Mouse (Mus musculus): ENCODE measurements around the gene Lasp1. TPM values are rescaled to one million over a fixed set of nuclear protein-coding genes. Genes with fewer than 3 reads are reported as not detected.
A peak's percentile ranks its signal among the peaks of the same experiment; 100 is the strongest.
"Not testable (repeated sequence)": the region's sequence is repeated elsewhere in the genome, so short reads cannot be mapped to it uniquely, and the experiment has no call there.

Lasp1 gene
- polyA plus RNA-seq, 1 experiment, result 167 TPM

DNA sequence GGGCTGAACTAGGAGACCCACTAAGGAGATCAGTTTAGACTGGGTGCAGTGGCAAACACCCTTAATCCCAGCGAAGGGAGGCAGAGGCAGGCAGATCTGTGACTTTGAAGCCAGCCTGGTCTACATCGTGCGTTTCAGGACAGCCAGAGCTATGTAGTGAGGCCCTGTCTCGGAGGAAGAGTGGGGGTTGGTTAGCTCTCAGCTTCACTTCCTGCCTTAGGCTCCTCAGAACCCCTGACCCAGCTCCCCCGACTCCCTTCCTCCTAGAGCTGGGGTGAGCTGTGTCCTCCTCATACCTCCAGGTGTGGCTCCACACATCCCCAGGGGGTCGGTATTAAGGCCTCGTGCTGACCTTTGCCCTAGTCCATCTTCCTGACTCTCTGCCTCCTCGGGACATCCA lies 37.7 kb downstream of the Lasp1 start:
- Histone ChIP-seq H3K27me3 (ENCODE audit: control insufficient read depth, insufficient read depth, low read length) (no peaks in the 10 kb centered on the region), H3K27ac (ENCODE audit: control insufficient read depth, insufficient read depth, low read length) (0 out of 2 replicates have a peak overlapping the region, but pooled peaks have one; percentile 24), H3K36me3 (ENCODE audit: control insufficient read depth, insufficient read depth, low read length) (peaks cover 13% of the 10 kb centered on the region), H3K4me3 (ENCODE audit: control insufficient read depth, insufficient read depth, low read length) (no peak overlapping the region), H3K4me1 (replicated peaks; ENCODE audit: control insufficient read depth, insufficient read depth, low read length) (peaks cover 31% of the 10 kb centered on the region)
- no peak for TF ChIP-seq CTCF (IDR thresholded peaks at IDR 0.05; ENCODE audit: borderline replicate concordance, control insufficient read depth, extremely low read depth, insufficient read depth, low read length, poor library complexity)
- TF ChIP-seq POLR2A (IDR thresholded peaks at IDR 0.05; ENCODE audit: control insufficient read depth, extremely low read depth, insufficient read depth, low read length, poor library complexity), result no peak
- peak; percentile 39 for DNase-seq
- 51% methylated on average over 8 of the region's 8 CpGs for WGBS

DNA sequence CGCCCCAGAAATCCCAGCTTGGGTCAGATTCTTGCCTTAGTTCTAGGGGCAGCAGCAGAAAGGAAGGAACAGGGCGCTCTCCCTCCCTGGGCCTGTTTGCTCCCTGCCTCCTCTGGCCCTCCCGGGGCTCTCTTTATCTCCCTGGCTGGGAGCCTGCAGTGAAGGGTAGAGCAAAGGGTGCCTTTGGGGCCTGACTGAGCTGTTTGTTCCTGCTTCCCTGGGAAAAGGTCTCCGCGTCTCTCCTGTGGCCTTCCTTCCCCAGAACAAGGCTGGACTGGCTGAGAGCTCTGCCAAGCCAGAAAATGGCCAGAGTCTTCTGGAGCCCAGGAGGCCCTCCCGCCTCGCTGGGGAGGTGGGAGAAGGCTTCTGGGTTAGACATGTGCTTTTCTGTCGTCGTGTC lies 38.3 kb downstream of the Lasp1 start:
- H3K4me3 ChIP-seq (ENCODE audit: control insufficient read depth, insufficient read depth, low read length); DNase-seq; H3K27me3 ChIP-seq (ENCODE audit: control insufficient read depth, insufficient read depth, low read length); H3K27ac ChIP-seq (ENCODE audit: control insufficient read depth, insufficient read depth, low read length): not testable (repeated sequence)
- 79% methylated on average over 9 of the region's 9 CpGs for WGBS
- Histone ChIP-seq H3K4me1 (replicated peaks; ENCODE audit: control insufficient read depth, insufficient read depth, low read length) (peaks cover 31% of the 10 kb centered on the region), H3K36me3 (ENCODE audit: control insufficient read depth, insufficient read depth, low read length) (peaks cover 13% of the 10 kb centered on the region)

- no peak for DNase-seq
- H3K27me3 ChIP-seq (ENCODE audit: control insufficient read depth, insufficient read depth, low read length), result no peaks in the 10 kb centered on the region
- peaks cover 31% of the 10 kb centered on the region for H3K4me1 ChIP-seq (replicated peaks; ENCODE audit: control insufficient read depth, insufficient read depth, low read length)
- 61% methylated on average over 7 of the region's 7 CpGs for WGBS
- no peak overlapping the region for H3K4me3 ChIP-seq (ENCODE audit: control insufficient read depth, insufficient read depth, low read length)
- peaks cover 13% of the 10 kb centered on the region for H3K36me3 ChIP-seq (ENCODE audit: control insufficient read depth, insufficient read depth, low read length)
- TF ChIP-seq CTCF (IDR thresholded peaks at IDR 0.05; ENCODE audit: borderline replicate concordance, control insufficient read depth, extremely low read depth, insufficient read depth, low read length, poor library complexity) (no peak), POLR2A (IDR thresholded peaks at IDR 0.05; ENCODE audit: control insufficient read depth, extremely low read depth, insufficient read depth, low read length, poor library complexity) (no peak)
- no peak overlapping the region for H3K27ac ChIP-seq (ENCODE audit: control insufficient read depth, insufficient read depth, low read length)
These were observed 38.9 kb downstream of the Lasp1 start for GRCm38 (mm10) chr11:97837641-97838149.

DNA sequence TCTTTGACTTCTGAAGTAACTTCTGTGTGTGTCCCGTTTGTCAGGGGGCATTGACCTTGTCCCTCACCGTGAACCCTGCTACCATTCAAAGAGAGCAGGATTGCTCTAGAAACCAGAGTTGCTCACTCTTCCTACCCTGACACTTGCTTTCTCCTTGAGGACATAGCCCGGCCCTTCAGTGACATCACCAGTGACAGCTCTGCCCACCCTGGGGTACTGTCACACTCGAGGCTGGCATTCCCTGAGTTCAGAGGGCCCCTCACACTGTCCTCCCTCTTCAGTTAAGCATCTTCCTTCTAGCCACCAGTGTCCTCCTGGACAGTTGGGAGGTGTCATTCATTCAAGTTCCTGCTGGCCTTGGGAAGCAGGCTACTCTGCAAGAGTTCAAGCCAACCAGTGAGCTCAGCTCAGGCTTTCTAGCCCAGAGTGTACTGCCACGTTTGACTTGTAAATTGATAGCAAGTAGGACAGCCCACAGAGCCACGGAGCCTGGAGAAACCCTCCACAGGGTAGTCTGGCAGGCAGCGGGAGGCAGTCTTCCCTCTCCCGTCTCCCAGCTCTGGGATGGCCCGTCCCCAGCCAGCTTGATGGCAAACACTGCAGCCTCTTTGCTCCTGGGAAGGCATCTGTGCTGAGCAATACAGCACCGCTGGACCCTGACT lies 40.1 kb downstream of the Lasp1 start:
- peaks cover 9% of the 10 kb centered on the region for H3K36me3 ChIP-seq (ENCODE audit: control insufficient read depth, insufficient read depth, low read length)
- no peak overlapping the region for H3K27ac ChIP-seq (ENCODE audit: control insufficient read depth, insufficient read depth, low read length)

DNA sequence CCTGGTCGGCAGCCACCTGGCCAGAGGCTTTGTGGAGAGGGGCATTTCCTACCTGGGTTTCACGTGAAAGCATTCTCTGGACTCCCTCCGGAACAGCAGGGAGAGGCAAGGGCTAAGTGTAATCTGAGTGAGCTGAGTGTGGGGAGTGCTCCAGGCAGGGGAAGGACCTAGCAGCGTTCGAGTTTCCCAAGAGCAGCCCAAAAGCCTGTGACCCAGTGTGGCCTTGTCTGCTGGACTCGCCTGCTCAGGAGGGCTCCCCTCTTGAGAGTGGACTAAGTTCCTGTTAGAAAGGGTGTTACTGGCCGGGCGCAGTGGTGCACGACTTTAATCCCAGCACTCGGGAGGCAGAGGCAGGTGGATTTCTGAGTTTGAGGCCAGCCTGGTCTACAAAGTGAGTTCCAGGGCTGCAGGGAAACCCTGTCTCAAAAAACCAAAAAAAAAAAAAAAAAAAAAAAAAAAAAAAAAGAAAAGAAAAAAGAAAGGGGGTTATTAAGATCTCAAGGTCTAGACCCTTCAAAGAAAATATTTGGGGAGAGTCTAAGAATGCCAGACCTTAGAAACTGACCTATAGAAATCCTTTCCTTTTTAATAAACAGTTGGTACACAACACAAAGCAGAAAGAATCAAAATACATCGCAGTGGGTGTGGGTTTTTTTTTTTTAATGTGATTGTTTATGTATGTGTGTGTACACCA lies 40.8 kb downstream of the Lasp1 start:
- 93% methylated on average over 11 of the region's 11 CpGs for whole genome bisulfite sequencing
- peaks cover 31% of the 10 kb centered on the region for H3K4me1 ChIP-seq (replicated peaks; ENCODE audit: control insufficient read depth, insufficient read depth, low read length)
- H3K27me3 ChIP-seq (ENCODE audit: control insufficient read depth, insufficient read depth, low read length), result no peaks in the 10 kb centered on the region
- TF ChIP-seq POLR2A (IDR thresholded peaks at IDR 0.05; ENCODE audit: control insufficient read depth, extremely low read depth, insufficient read depth, low read length, poor library complexity) (no peak), CTCF (IDR thresholded peaks at IDR 0.05; ENCODE audit: borderline replicate concordance, control insufficient read depth, extremely low read depth, insufficient read depth, low read length, poor library complexity) (no peak)
- DNase-seq, result no peak
- H3K36me3 ChIP-seq (ENCODE audit: control insufficient read depth, insufficient read depth, low read length), result peaks cover 3% of the 10 kb centered on the region
- no peak overlapping the region for H3K4me3 ChIP-seq (ENCODE audit: control insufficient read depth, insufficient read depth, low read length)
- H3K27ac ChIP-seq (ENCODE audit: control insufficient read depth, insufficient read depth, low read length), result no peak overlapping the region

More for the DNA sequence above, 40.1 kb downstream of the Lasp1 start:
- 87% methylated on average over 10 of the region's 10 CpGs for WGBS
- Histone ChIP-seq H3K4me1 (replicated peaks; ENCODE audit: control insufficient read depth, insufficient read depth, low read length) (peaks cover 31% of the 10 kb centered on the region), H3K4me3 (ENCODE audit: control insufficient read depth, insufficient read depth, low read length) (no peak overlapping the region), H3K27me3 (ENCODE audit: control insufficient read depth, insufficient read depth, low read length) (no peaks in the 10 kb centered on the region)
- no peak for DNase-seq
- TF ChIP-seq POLR2A (IDR thresholded peaks at IDR 0.05; ENCODE audit: control insufficient read depth, extremely low read depth, insufficient read depth, low read length, poor library complexity), result no peak
- no peak for TF ChIP-seq CTCF (IDR thresholded peaks at IDR 0.05; ENCODE audit: borderline replicate concordance, control insufficient read depth, extremely low read depth, insufficient read depth, low read length, poor library complexity)

- H3K27me3 ChIP-seq (ENCODE audit: control insufficient read depth, insufficient read depth, low read length), result no peaks in the 10 kb centered on the region
- H3K36me3 ChIP-seq (ENCODE audit: control insufficient read depth, insufficient read depth, low read length), result no peaks in the 10 kb centered on the region; the same call in 1 of the 2 replicates
- no peak overlapping the region for H3K4me3 ChIP-seq (ENCODE audit: control insufficient read depth, insufficient read depth, low read length)
- TF ChIP-seq CTCF (IDR thresholded peaks at IDR 0.05; ENCODE audit: borderline replicate concordance, control insufficient read depth, extremely low read depth, insufficient read depth, low read length, poor library complexity) (no peak), POLR2A (IDR thresholded peaks at IDR 0.05; ENCODE audit: control insufficient read depth, extremely low read depth, insufficient read depth, low read length, poor library complexity) (no peak)
- peaks cover 31% of the 10 kb centered on the region for H3K4me1 ChIP-seq (replicated peaks; ENCODE audit: control insufficient read depth, insufficient read depth, low read length)
- no peak for DNase-seq
- WGBS, result 38% methylated on average over 2 of the region's 2 CpGs
- no peak overlapping the region for H3K27ac ChIP-seq (ENCODE audit: control insufficient read depth, insufficient read depth, low read length)
These were observed 41.3 kb downstream of the Lasp1 start for GRCm38 (mm10) chr11:97840135-97840490.

Measured in thymus, adult 2 months (tissue).